Mouse (Mus musculus): ENCODE data around the gene Prkce. TPM values are rescaled to one million over a fixed set of nuclear protein-coding genes. Genes with fewer than 3 reads are reported as not detected.

Gene Prkce
- total and polyA plus RNA-seq, 2 experiments from 2014 or later = 8.1 to 12.6 TPM

- ATAC-seq (ENCODE audit: insufficient read depth, low read depth) = no peak
- H3K9me3 ChIP-seq (replicated peaks; ENCODE audit: control insufficient read depth, low read length) = no peaks in the 10 kb centered on the region
- DNase-seq (ENCODE audit: low spot score) = peak; percentile 24
These were observed 342.3 kb downstream of the Prkce start for GRCm38 (mm10) chr17:86509871-86510270.

GRCm38 (mm10) chr17:86514974-86515620, 347.5 kb downstream of the Prkce start:
- Histone ChIP-seq H3K4me1 (ENCODE audit: control insufficient read depth, insufficient read depth) (peaks cover 15% of the 10 kb centered on the region; the same call in 1 of the 2 replicates), H3K27me3 (ENCODE audit: control insufficient read depth, insufficient read depth, low read length) (no peaks in the 10 kb centered on the region), H3K36me3 (replicated peaks; ENCODE audit: control insufficient read depth, insufficient read depth, low read length) (no peaks in the 10 kb centered on the region), H3K9ac (replicated peaks; ENCODE audit: low read depth, low read length) (no peak overlapping the region), H3K27ac (ENCODE audit: low read depth) (no peak overlapping the region), H3K9me3 (replicated peaks; ENCODE audit: control insufficient read depth, low read length) (no peaks in the 10 kb centered on the region), H3K4me2 (ENCODE audit: low read depth, low read length) (no peak overlapping the region), H3K4me3 (ENCODE audit: low read depth, low read length) (no peak overlapping the region)
- DNase-seq (ENCODE audit: low spot score) = no peak
- no peak; the same call in 1 of the 2 replicates for ATAC-seq (ENCODE audit: insufficient read depth, low read depth)
- TF ChIP-seq CTCF (IDR thresholded peaks at IDR 0.05; ENCODE audit: low read depth) (no peak), EP300 (IDR thresholded peaks at IDR 0.05; ENCODE audit: low read depth) (no peak)
- WGBS = 47% methylated on average over 13 of the region's 13 CpGs

More at GRCm38 (mm10) chr17:86509871-86510270, 342.3 kb downstream of the Prkce start:
- no peak overlapping the region for H3K4me2 ChIP-seq (ENCODE audit: low read depth, low read length)
- TF ChIP-seq CTCF (IDR thresholded peaks at IDR 0.05; ENCODE audit: low read depth) (no peak), EP300 (IDR thresholded peaks at IDR 0.05; ENCODE audit: low read depth) (no peak)
- H3K9ac ChIP-seq (replicated peaks; ENCODE audit: low read depth, low read length) = no peak overlapping the region
- H3K4me1 ChIP-seq (ENCODE audit: control insufficient read depth, insufficient read depth) = peaks cover 19% of the 10 kb centered on the region
- no peak overlapping the region for H3K4me3 ChIP-seq (ENCODE audit: low read depth, low read length)
- 64% methylated on average over 5 of the region's 5 CpGs for WGBS
- H3K27me3 ChIP-seq (ENCODE audit: control insufficient read depth, insufficient read depth, low read length) = no peaks in the 10 kb centered on the region
- H3K36me3 ChIP-seq (replicated peaks; ENCODE audit: control insufficient read depth, insufficient read depth, low read length) = no peaks in the 10 kb centered on the region
- 0 out of 2 replicates have a peak overlapping the region, but pooled peaks have one; percentile 3 for H3K27ac ChIP-seq (ENCODE audit: low read depth)

DNA sequence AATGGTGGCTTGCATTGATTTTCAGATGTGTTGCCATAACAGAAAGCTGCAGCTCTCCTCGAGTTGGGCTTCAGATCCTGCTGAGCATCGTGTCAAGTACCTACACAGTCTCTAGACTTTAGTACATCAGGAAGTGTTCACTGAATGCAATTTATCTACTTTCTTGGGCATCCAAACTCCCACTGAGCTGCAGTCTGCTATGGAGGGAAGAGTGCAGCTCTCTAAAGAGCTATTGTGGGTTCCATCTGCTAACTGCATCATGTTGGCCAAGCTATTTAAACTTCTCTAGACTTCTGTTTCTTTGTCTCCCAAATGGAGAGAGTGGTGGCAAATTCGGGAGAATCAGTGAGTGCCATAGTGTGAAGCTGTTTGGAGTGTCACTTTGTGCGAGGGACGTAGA, 349.0 kb downstream of the Prkce start:
- H3K36me3 ChIP-seq (replicated peaks; ENCODE audit: control insufficient read depth, insufficient read depth, low read length) = no peaks in the 10 kb centered on the region
- no peak overlapping the region for H3K4me3 ChIP-seq (ENCODE audit: low read depth, low read length)
- peaks cover 15% of the 10 kb centered on the region; the same call in 1 of the 2 replicates for H3K4me1 ChIP-seq (ENCODE audit: control insufficient read depth, insufficient read depth)
- no peak for TF ChIP-seq CTCF (IDR thresholded peaks at IDR 0.05; ENCODE audit: low read depth)
- TF ChIP-seq EP300 (IDR thresholded peaks at IDR 0.05; ENCODE audit: low read depth) = no peak
- 74% methylated on average over 5 of the region's 5 CpGs for WGBS
- H3K9ac ChIP-seq (replicated peaks; ENCODE audit: low read depth, low read length) = no peak overlapping the region
- no peak overlapping the region for H3K4me2 ChIP-seq (ENCODE audit: low read depth, low read length)
- DNase-seq (ENCODE audit: low spot score) = no peak
- no peaks in the 10 kb centered on the region for H3K27me3 ChIP-seq (ENCODE audit: control insufficient read depth, insufficient read depth, low read length)
- no peak for ATAC-seq (ENCODE audit: insufficient read depth, low read depth)
- H3K9me3 ChIP-seq (replicated peaks; ENCODE audit: control insufficient read depth, low read length) = no peaks in the 10 kb centered on the region
- no peak overlapping the region for H3K27ac ChIP-seq (ENCODE audit: low read depth)

GRCm38 (mm10) chr17:86518604-86519003, 351.0 kb downstream of the Prkce start:
- 82% methylated on average over 7 of the region's 7 CpGs for WGBS

GRCm38 (mm10) chr17:86521252-86521651, 353.7 kb downstream of the Prkce start:
- no peaks in the 10 kb centered on the region for H3K36me3 ChIP-seq (replicated peaks; ENCODE audit: control insufficient read depth, insufficient read depth, low read length)
- H3K4me1 ChIP-seq (ENCODE audit: control insufficient read depth, insufficient read depth) = no peaks in the 10 kb centered on the region; the same call in none of the 2 replicates
- H3K9me3 ChIP-seq (replicated peaks; ENCODE audit: control insufficient read depth, low read length) = no peaks in the 10 kb centered on the region
- WGBS = 92% methylated on average over 11 of the region's 11 CpGs
- TF ChIP-seq EP300 (IDR thresholded peaks at IDR 0.05; ENCODE audit: low read depth) = no peak
- no peak for TF ChIP-seq CTCF (IDR thresholded peaks at IDR 0.05; ENCODE audit: low read depth)
- H3K27me3 ChIP-seq (ENCODE audit: control insufficient read depth, insufficient read depth, low read length) = no peaks in the 10 kb centered on the region
- DNase-seq (ENCODE audit: low spot score) (no peak), ATAC-seq (ENCODE audit: insufficient read depth, low read depth) (no peak)
- H3K27ac ChIP-seq (ENCODE audit: low read depth) = no peak overlapping the region
- H3K4me3 ChIP-seq (ENCODE audit: low read depth, low read length) = no peak overlapping the region
- no peak overlapping the region for H3K4me2 ChIP-seq (ENCODE audit: low read depth, low read length)
- no peak overlapping the region for H3K9ac ChIP-seq (replicated peaks; ENCODE audit: low read depth, low read length)

More at GRCm38 (mm10) chr17:86518604-86519003, 351.0 kb downstream of the Prkce start:
- H3K9ac ChIP-seq (replicated peaks; ENCODE audit: low read depth, low read length) = no peak overlapping the region
- no peaks in the 10 kb centered on the region for H3K9me3 ChIP-seq (replicated peaks; ENCODE audit: control insufficient read depth, low read length)
- no peaks in the 10 kb centered on the region for H3K36me3 ChIP-seq (replicated peaks; ENCODE audit: control insufficient read depth, insufficient read depth, low read length)
- H3K4me3 ChIP-seq (ENCODE audit: low read depth, low read length) = no peak overlapping the region
- no peaks in the 10 kb centered on the region for H3K27me3 ChIP-seq (ENCODE audit: control insufficient read depth, insufficient read depth, low read length)
- ATAC-seq (ENCODE audit: insufficient read depth, low read depth) = no peak
- no peak overlapping the region for H3K4me2 ChIP-seq (ENCODE audit: low read depth, low read length)
- TF ChIP-seq EP300 (IDR thresholded peaks at IDR 0.05; ENCODE audit: low read depth) (no peak), CTCF (IDR thresholded peaks at IDR 0.05; ENCODE audit: low read depth) (no peak; the same call in 1 of the 2 replicates)
- H3K4me1 ChIP-seq (ENCODE audit: control insufficient read depth, insufficient read depth) = peaks cover 11% of the 10 kb centered on the region
- DNase-seq (ENCODE audit: low spot score) = no peak
- H3K27ac ChIP-seq (ENCODE audit: low read depth) = no peak overlapping the region
